Mouse (Mus musculus) limb, embryonic 13.5 days (tissue): ENCODE results near the gene Ppm1m. TPM values are rescaled to one million over a fixed set of nuclear protein-coding genes. Genes with fewer than 3 reads are reported as not detected.
A peak's percentile ranks its signal among the peaks of the same experiment; 100 is the strongest.

Experiments
- ATAC-seq: fragments of 200-750 bp; cut with Nextera tagmentation; 2 replicates; pipeline ENCODE4 v1.8.0; 2017; ENCODE audit warnings: low read depth, moderate number of reproducible peaks, moderate TSS enrichment; ENCODE audit not compliant: low FRiP score
- H3K27ac ChIP-seq: fragments of 300-500 bp; sonication (generic); 2 replicates; pipeline ENCODE4 v1.5.1; 2015; ENCODE audit warnings: inconsistent platforms, mild to moderate bottlenecking, moderate library complexity
- H3K27me3 ChIP-seq: fragments of 300-500 bp; sonication (generic); 2 replicates; pipeline ENCODE4 v1.6.1; 2015; ENCODE audit warnings: mild to moderate bottlenecking, inconsistent platforms
- H3K36me3 ChIP-seq: fragments of 300-500 bp; sonication (generic); 2 replicates; pipeline ENCODE4 v1.6.1; 2015; ENCODE audit warnings: inconsistent platforms, mild to moderate bottlenecking, moderate library complexity
- H3K4me1 ChIP-seq: fragments of 300-500 bp; sonication (generic); 2 replicates; pipeline ENCODE4 v1.6.1; 2015; ENCODE audit warnings: inconsistent platforms
- H3K4me2 ChIP-seq: fragments of 300-500 bp; sonication (generic); replicated peaks from 2 replicates; pipeline ENCODE4 v1.6.1; 2015; ENCODE audit warnings: inconsistent platforms, mild to moderate bottlenecking, moderate library complexity
- H3K4me3 ChIP-seq: fragments of 300-500 bp; sonication (generic); 2 replicates; pipeline ENCODE4 v1.5.1; 2015; ENCODE audit warnings: moderate library complexity, mild to moderate bottlenecking, inconsistent platforms
- H3K9ac ChIP-seq: fragments of 300-500 bp; sonication (generic); 2 replicates; pipeline ENCODE4 v1.6.1; 2015; ENCODE audit warnings: mild to moderate bottlenecking, inconsistent platforms
- H3K9me3 ChIP-seq: fragments of 300-500 bp; sonication (generic); 2 replicates; pipeline ENCODE4 v1.6.1; 2016; ENCODE audit warnings: inconsistent platforms
- WGBS: fragments of 180-500 bp; shearing (Covaris S2); methylation state at CpG from one replicate; pipeline ENCODE4 v1.1.7; 2015; 5-methylcytosine and 5-hydroxymethylcytosine counted together
- microRNA counts: library from miRNA; unstranded; fragments of <30 nt; microRNA quantifications from one replicate; lab custom pipeline; 2016
- microRNA-seq: library from miRNA; unstranded; fragments of <30 nt; microRNA quantifications from one replicate; pipeline ENCODE4, GENCODE M21; 2016
- polyA plus RNA-seq: library from polyadenylated mRNA; unstranded; fragments of >200 nt; fragmentation: Nextera tagmentation; extraction: Ambion mirVana; gene quantifications from 2 replicates; pipeline ENCODE4 v1.2.1, GENCODE M21; 2015

Ppm1m gene
- polyA plus RNA-seq, 1 experiment from 2014 or later, result 57.0 TPM

GRCm38 (mm10) chr9:106145582-106145981 lies 54.0 kb downstream of the Ppm1m start:
- 84% methylated on average over 2 of the region's 2 CpGs for WGBS
- peaks cover 54% of the 10 kb centered on the region for H3K27me3 ChIP-seq
- no peak for ATAC-seq

More at GRCm38 (mm10) chr9:106145582-106145981, 54.0 kb downstream of the Ppm1m start:
- H3K9me3 ChIP-seq, result no peaks in the 10 kb centered on the region
- no peaks in the 10 kb centered on the region for H3K36me3 ChIP-seq
- peaks cover 20% of the 10 kb centered on the region for H3K4me1 ChIP-seq
- H3K4me3 ChIP-seq, result no peak overlapping the region
- no peak overlapping the region for H3K27ac ChIP-seq
- H3K4me2 ChIP-seq, result no peak overlapping the region
- H3K9ac ChIP-seq, result no peak overlapping the region

MicroRNAs within 50 kb of the gene (microRNA counts, 519-probe panel; counts per million panel counts)
- microRNA mmu-let-7g (lab: Ali Mortazavi, UCI), result 5,195 counts per million, percentile 95 among the panel's probes with 10 or more counts

Small RNA genes within 50 kb of the gene (microRNA-seq; reads per million reads assigned to microRNA genes)
- gene Mir135a-1, result 6.1 reads per million, percentile 20 among the genes with 10 or more reads in this experiment
- gene Mirlet7g, result 43,437 reads per million, percentile 99 among the genes with 10 or more reads in this experiment

Other genes starting within 250 kb of the Ppm1m start
- gene Col6a5, start 239.1 kb downstream of the Ppm1m start, polyA plus RNA-seq, result 0.27 and 0.52 TPM in 2 replicates
- 0.29 and 0.36 TPM in 2 replicates for gene Col6a4, start 103.0 kb downstream of the Ppm1m start, polyA plus RNA-seq
- 3.2 and 3.3 TPM in 2 replicates for gene Glyctk, start 41.6 kb downstream of the Ppm1m start, polyA plus RNA-seq
- 27.6 and 28.0 TPM in 2 replicates for gene Wdr82, start 28.8 kb downstream of the Ppm1m start, polyA plus RNA-seq
- 59.1 and 63.6 TPM in 2 replicates for gene Twf2, start 3.4 kb upstream of the Ppm1m start, polyA plus RNA-seq
- 0.05 TPM in 1 of 2 replicates, not detected in the other for gene Tlr9, start 22.9 kb upstream of the Ppm1m start, polyA plus RNA-seq
- 99.9 and 101 TPM in 2 replicates for gene Alas1, start 48.9 kb upstream of the Ppm1m start, polyA plus RNA-seq
- gene Poc1a, start 81.3 kb upstream of the Ppm1m start, polyA plus RNA-seq, result 23.8 and 24.0 TPM in 2 replicates
- 40.5 and 41.1 TPM in 2 replicates for gene Dusp7, start 168.9 kb upstream of the Ppm1m start, polyA plus RNA-seq
- gene Rpl29, start 229.7 kb upstream of the Ppm1m start, polyA plus RNA-seq, result 876 and 951 TPM in 2 replicates
- 48.2 and 51.2 TPM in 2 replicates for gene Acy1, start 238.6 kb upstream of the Ppm1m start, polyA plus RNA-seq
- 20.1 and 20.5 TPM in 2 replicates for gene Abhd14b, start 247.7 kb upstream of the Ppm1m start, polyA plus RNA-seq
- 73.3 and 75.5 TPM in 2 replicates for gene Abhd14a, start 247.9 kb upstream of the Ppm1m start, polyA plus RNA-seq